Mouse (Mus musculus) heart, postnatal 0 days (tissue): ENCODE measurements around the gene Prdx1. TPM values are rescaled to one million over a fixed set of nuclear protein-coding genes. Genes with fewer than 3 reads are reported as not detected.
"Not testable (repeated sequence)": the region's sequence is repeated elsewhere in the genome, so short reads cannot be mapped to it uniquely, and the experiment has no call there.

ENCODE experiments used
- ATAC-seq: fragments of 200-750 bp; cut with Nextera tagmentation; 2 replicates; pipeline ENCODE4 v1.8.0; 2017; ENCODE audit warnings: low read depth, moderate number of reproducible peaks, moderate library complexity; ENCODE audit not compliant: insufficient read depth
- DNase-seq: peaks from one replicate; pipeline ENCODE4 v3.0.0-alpha.2; 2016; ENCODE audit warnings: low spot score
- H3K27ac ChIP-seq: fragments of 300-500 bp; sonication (generic); 2 replicates; pipeline ENCODE4 v1.5.1; 2014; ENCODE audit warnings: low read depth, mild to moderate bottlenecking
- H3K27me3 ChIP-seq: fragments of 300-500 bp; sonication (generic); 2 replicates; pipeline ENCODE4 v1.6.1; 2014; ENCODE audit warnings: low read length, mixed read lengths; ENCODE audit not compliant: control insufficient read depth, insufficient read depth
- H3K36me3 ChIP-seq: fragments of 300-500 bp; sonication (generic); replicated peaks from 2 replicates; pipeline ENCODE4 v1.6.1; 2014; ENCODE audit warnings: low read length, mixed read lengths; ENCODE audit not compliant: control insufficient read depth, insufficient read depth
- H3K4me1 ChIP-seq: fragments of 300-500 bp; sonication (generic); 2 replicates; pipeline ENCODE4 v1.6.1; 2014; ENCODE audit warnings: antibody characterized with exemption; ENCODE audit not compliant: control insufficient read depth, insufficient read depth
- H3K4me2 ChIP-seq: fragments of 300-500 bp; sonication (generic); 2 replicates; pipeline ENCODE4 v1.6.1; 2014; ENCODE audit warnings: low read depth, mild to moderate bottlenecking, low read length, moderate library complexity
- H3K4me3 ChIP-seq: fragments of 300-500 bp; sonication (generic); 2 replicates; pipeline ENCODE4 v1.5.1; 2014; ENCODE audit warnings: low read depth, low read length
- H3K9ac ChIP-seq: fragments of 300-500 bp; sonication (generic); replicated peaks from 2 replicates; pipeline ENCODE4 v1.6.1; 2014; ENCODE audit warnings: low read depth, low read length, mixed read lengths
- H3K9me3 ChIP-seq: fragments of 300-500 bp; sonication (generic); replicated peaks from 2 replicates; pipeline ENCODE4 v1.6.1; 2016; ENCODE audit warnings: low read length; ENCODE audit not compliant: control insufficient read depth
- CTCF ChIP-seq: IDR thresholded peaks from 2 replicates; pipeline ENCODE4 v1.5.1; 2016; ENCODE audit warnings: antibody characterized with exemption, control low read depth, low read depth
- EP300 ChIP-seq: IDR thresholded peaks from 2 replicates; pipeline ENCODE4 v1.6.1; 2016; ENCODE audit warnings: antibody characterized with exemption, low read depth
- WGBS: fragments of 180-500 bp; shearing (Covaris S2); extraction: QIAGEN DNeasy Blood & Tissue Kit; methylation state at CpG from one replicate; pipeline ENCODE4 v1.1.7; 2014; 5-methylcytosine and 5-hydroxymethylcytosine counted together
- polyA plus RNA-seq: library from polyadenylated mRNA; unstranded; fragments of >200 nt; fragmentation: Nextera tagmentation; extraction: Ambion mirVana; gene quantifications from 2 replicates; pipeline ENCODE4 v1.2.1, GENCODE M21; 2015
- total RNA-seq: library from RNA; depleted of rRNA; stranded (reverse); fragments of >200 nt; gene quantifications from 2 replicates; pipeline ENCODE4 v1.2.3, GENCODE M21; 2014; ENCODE audit warnings: low replicate concordance

The Prdx1 gene
- total and polyA plus RNA-seq, 2 experiments from 2014 or later: 334 to 1,000 TPM

GRCm38 (mm10) chr4:116655100-116655499 lies 30.2 kb upstream of the Prdx1 start:
- 38% methylated on average over 2 of the region's 2 CpGs for WGBS

DNA sequence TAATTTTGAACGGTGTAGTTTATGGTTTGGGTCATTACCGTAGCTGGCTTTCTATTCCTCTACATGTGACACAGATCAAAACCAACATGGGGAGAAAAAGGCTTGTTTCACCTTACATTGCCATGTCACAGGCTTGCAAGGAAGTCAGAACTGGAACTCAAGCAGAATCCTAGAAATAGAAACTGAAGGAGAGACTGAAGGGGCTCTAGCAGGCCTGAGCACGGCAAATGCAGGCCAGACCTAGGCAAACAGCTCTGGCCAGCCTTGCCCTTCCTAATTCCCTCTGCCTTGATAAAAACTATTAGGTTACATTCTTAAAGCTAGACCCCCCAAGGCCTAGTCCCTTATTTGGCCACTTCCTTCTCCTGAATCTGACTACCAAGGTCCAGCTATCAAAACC lies 29.7 kb upstream of the Prdx1 start:
- Histone ChIP-seq H3K9me3 (no peaks in the 10 kb centered on the region), H3K4me1 (no peaks in the 10 kb centered on the region), H3K4me2 (no peak overlapping the region), H3K36me3 (no peaks in the 10 kb centered on the region), H3K27me3 (no peaks in the 10 kb centered on the region), H3K27ac (no peak overlapping the region), H3K4me3 (no peak overlapping the region), H3K9ac (no peak overlapping the region)
- TF ChIP-seq EP300 (no peak), CTCF (no peak)
- ATAC-seq: no peak
- 60% methylated on average over 3 of the region's 3 CpGs for WGBS
- no peak for DNase-seq

More at GRCm38 (mm10) chr4:116655100-116655499, 30.2 kb upstream of the Prdx1 start:
- Histone ChIP-seq H3K4me1 (peaks cover 3% of the 10 kb centered on the region), H3K4me2 (no peak overlapping the region), H3K36me3 (no peaks in the 10 kb centered on the region), H3K27me3 (no peaks in the 10 kb centered on the region), H3K27ac (no peak overlapping the region), H3K4me3 (no peak overlapping the region), H3K9me3 (no peaks in the 10 kb centered on the region), H3K9ac (no peak overlapping the region)
- ATAC-seq (no peak), DNase-seq (no peak)
- TF ChIP-seq CTCF: no peak
- no peak for TF ChIP-seq EP300

DNA sequence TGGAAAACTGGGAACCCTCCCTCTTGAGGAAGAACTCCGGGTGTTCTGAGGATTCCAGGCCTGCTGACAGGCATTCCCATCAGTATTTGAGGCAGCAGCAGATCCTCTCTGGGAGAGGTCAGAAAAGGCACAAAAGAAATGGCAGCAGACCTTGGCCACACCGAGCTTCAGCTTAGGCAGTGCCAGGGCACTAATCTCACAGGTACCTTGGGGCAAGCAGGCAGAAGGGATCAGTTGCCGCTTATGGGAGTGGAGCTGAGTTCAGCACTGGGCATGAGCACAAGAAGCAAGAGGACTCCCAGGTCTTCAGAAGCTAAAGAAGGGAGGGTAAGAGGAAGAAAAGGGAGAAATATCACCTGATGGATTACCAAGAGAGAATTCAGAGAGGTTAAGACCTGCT lies 27.4 kb upstream of the Prdx1 start:
- Histone ChIP-seq H3K27ac (no peak overlapping the region), H3K4me1 (no peaks in the 10 kb centered on the region), H3K9me3 (no peaks in the 10 kb centered on the region; the same call in 1 of the 2 replicates), H3K9ac (no peak overlapping the region), H3K4me2 (no peak overlapping the region), H3K27me3 (no peaks in the 10 kb centered on the region), H3K4me3 (no peak overlapping the region), H3K36me3 (no peaks in the 10 kb centered on the region)
- ATAC-seq: no peak
- TF ChIP-seq EP300 (no peak), CTCF (no peak)
- 41% methylated on average over 3 of the region's 3 CpGs for WGBS
- DNase-seq: no peak

GRCm38 (mm10) chr4:116659474-116659873 lies 25.9 kb upstream of the Prdx1 start:
- 56% methylated on average over 2 of the region's 2 CpGs for WGBS

DNA sequence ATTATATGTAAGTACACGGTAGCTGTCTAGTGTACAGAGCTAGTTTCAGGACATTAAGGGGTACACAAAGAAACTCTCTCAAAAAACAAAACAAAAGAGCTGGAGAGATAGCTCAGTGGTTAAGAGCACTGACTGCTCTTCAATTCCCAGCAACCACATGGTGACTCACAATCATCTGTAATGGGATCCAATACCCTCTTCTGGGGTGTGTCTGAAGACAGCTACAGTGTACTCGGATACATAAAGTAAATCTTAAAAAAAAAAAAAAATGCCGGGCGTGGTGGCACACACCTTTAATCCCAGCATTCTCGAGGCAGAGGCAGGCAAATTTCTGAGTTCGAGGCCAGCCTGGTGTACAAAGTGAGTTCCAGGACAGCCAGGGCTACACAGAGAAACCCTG lies 25.4 kb upstream of the Prdx1 start:
- DNase-seq, H3K4me1 ChIP-seq, H3K4me3 ChIP-seq, H3K27ac ChIP-seq, H3K4me2 ChIP-seq, ATAC-seq, H3K9me3 ChIP-seq, H3K9ac ChIP-seq, H3K36me3 ChIP-seq, H3K27me3 ChIP-seq: not testable (repeated sequence)
- WGBS: 80% methylated on average over 6 of the region's 6 CpGs

More at GRCm38 (mm10) chr4:116659474-116659873, 25.9 kb upstream of the Prdx1 start:
- Histone ChIP-seq H3K9me3 (no peaks in the 10 kb centered on the region; the same call in 1 of the 2 replicates), H3K4me2 (no peak overlapping the region), H3K4me1 (no peaks in the 10 kb centered on the region), H3K4me3 (no peak overlapping the region), H3K27me3 (no peaks in the 10 kb centered on the region), H3K27ac (no peak overlapping the region), H3K36me3 (no peaks in the 10 kb centered on the region), H3K9ac (no peak overlapping the region)
- no peak for DNase-seq
- no peak for TF ChIP-seq EP300
- TF ChIP-seq CTCF: no peak
- no peak for ATAC-seq

DNA sequence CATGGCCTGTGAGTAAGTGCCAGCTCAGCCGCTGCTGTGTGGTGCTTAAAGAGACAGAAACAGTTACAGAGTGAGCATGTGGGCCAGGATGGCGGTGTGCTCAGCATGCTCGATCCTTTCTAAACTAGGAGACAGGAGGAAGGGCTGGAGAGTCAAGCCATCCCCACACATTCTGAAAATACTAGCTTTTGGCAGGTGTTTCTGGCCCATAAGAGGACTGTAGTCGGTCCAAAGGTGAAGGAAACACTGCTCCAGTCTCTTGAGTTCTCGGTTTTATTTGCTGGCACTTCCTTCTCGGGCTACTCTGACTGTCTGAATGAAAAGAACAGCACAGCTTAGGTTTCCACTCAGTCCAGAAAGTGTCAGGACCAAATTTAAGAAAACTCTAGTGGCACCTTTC lies 24.5 kb upstream of the Prdx1 start:
- DNase-seq: no peak
- H3K36me3 ChIP-seq: no peaks in the 10 kb centered on the region
- no peak for ATAC-seq
- no peak overlapping the region for H3K4me3 ChIP-seq
- no peak overlapping the region for H3K4me2 ChIP-seq
- H3K27me3 ChIP-seq: no peaks in the 10 kb centered on the region
- H3K9me3 ChIP-seq: no peaks in the 10 kb centered on the region; the same call in 1 of the 2 replicates
- TF ChIP-seq CTCF (no peak), EP300 (no peak)
- no peak overlapping the region for H3K9ac ChIP-seq
- no peaks in the 10 kb centered on the region for H3K4me1 ChIP-seq
- WGBS: 73% methylated on average over 6 of the region's 6 CpGs
- no peak overlapping the region for H3K27ac ChIP-seq
